Mouse (Mus musculus): ENCODE measurements at regions not wholly inside any gene's neighbourhood (a gene's known extent, or its start where the extent isn't known, plus 50 kb on each side); places are given as distances from the start of the nearest gene placed in this dataset.
A peak's percentile ranks its signal among the peaks of the same experiment; 100 is the strongest.

DNA sequence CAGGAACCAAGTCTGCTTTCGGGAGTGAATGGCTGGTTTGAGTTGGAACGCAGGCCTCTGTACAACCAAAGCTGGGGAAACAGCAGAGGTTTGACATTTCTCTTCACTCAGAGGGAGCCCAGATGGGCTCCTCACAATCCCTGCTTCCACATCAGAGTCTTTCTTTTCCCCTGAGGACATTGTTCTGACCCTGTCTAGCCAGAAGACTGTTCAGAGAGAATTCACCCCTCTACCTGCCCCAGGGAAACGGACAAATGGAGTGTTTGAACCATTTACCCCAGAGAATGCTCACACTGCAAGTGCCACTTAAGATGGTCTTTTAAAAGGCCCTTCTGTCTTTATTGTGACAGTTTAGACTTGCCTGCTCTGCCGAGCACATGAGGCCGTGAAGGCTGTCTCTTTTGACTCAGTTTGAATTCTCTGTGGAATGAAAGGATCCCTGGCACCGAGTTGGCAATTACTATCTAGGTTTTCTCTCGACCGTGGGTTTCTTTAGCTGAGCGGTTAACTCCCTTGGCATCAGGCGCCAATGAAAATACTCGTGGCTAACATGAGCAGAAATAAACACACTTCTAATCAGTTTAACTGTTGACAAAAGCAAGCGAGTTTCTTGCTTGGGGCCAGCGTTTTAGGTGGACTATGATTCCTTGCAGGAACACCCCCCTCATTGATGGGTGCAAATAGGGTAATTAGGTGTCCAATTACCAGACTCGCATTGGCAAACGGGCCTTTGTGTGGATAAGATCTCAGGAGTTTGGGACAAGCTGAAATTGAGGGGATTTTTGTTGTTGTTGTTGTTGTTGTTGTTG lies 97.0 kb upstream of the Cmc1 start:
- no peaks in the 10 kb centered on the region for H3K27me3 ChIP-seq (ENCODE audit: insufficient read depth, low read length)
- no peaks in the 10 kb centered on the region for H3K36me3 ChIP-seq (ENCODE audit: insufficient read depth)
- no peaks in the 10 kb centered on the region for H3K9me3 ChIP-seq (ENCODE audit: low read depth, low read length)
- no peak overlapping the region for H3K27ac ChIP-seq (ENCODE audit: low read depth)
- H3K4me1 ChIP-seq (ENCODE audit: insufficient read depth), result no peaks in the 10 kb centered on the region
- H3K4me3 ChIP-seq (ENCODE audit: low read depth, low read length), result no peak overlapping the region
- no peak overlapping the region for H3K4me2 ChIP-seq
- DNase-seq, result no peak
- no peak for ATAC-seq (ENCODE audit: insufficient read depth)
- WGBS, result 47% methylated on average over 15 of the region's 15 CpGs
- TF ChIP-seq CTCF (IDR thresholded peaks at IDR 0.05; ENCODE audit: low read depth), result no peak
- H3K9ac ChIP-seq, result no peak overlapping the region

DNA sequence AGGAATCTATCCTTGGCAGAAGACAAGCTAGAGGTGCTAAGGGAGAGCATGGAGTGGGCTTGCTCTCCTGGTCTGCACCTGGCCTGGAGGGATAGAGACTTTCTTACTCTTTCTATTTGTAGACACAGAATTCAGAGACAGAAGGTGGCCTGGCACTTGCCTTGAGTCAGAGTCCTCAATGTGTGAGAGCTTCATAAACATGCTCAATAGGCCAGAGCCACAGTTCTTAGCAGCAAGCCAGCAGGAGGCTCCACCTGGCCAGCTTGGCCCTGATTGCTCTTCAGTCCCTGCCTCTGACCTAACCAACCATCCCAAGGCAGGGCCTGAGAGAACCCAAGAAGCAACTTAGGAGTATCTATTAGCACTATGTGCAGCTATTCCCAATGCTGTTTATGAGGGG lies 103.9 kb upstream of the Cmc1 start:
- Histone ChIP-seq H3K4me3 (ENCODE audit: low read depth, low read length) (no peak overlapping the region), H3K9ac (no peak overlapping the region), H3K4me1 (ENCODE audit: insufficient read depth) (no peaks in the 10 kb centered on the region), H3K36me3 (ENCODE audit: insufficient read depth) (no peaks in the 10 kb centered on the region), H3K27ac (ENCODE audit: low read depth) (no peak overlapping the region), H3K4me2 (no peak overlapping the region), H3K9me3 (ENCODE audit: low read depth, low read length) (no peaks in the 10 kb centered on the region), H3K27me3 (ENCODE audit: insufficient read depth, low read length) (no peaks in the 10 kb centered on the region)
- 0 out of 2 replicates have a peak, but pooled peaks have one; percentile 7 for TF ChIP-seq CTCF (IDR thresholded peaks at IDR 0.05; ENCODE audit: low read depth)
- DNase-seq, result no peak
- ATAC-seq (ENCODE audit: insufficient read depth), result no peak

DNA sequence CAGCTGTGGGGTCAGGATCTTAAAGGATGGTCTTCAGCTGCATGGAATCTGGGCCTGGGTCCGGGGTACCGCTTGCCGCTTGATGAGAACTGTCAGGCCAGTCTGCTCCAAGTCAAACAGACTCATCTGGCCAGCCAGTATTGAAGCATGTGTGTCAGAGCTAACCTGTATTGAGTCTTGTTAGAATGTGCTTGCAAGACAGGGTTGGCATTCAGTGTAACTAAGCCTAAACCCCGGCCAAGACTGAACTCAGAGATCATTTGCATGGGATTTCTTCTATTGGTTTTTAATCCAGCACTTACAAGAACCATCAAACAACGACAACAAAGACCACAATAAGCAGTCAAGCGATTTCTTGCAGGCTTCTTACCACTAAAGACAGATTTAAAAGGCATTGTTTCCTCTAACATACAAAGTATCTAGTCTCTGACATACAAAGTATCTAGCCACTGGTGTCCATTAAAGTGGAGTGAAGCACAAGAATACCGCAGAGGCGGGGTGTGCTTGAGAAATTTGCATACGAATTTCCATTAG lies 105.3 kb upstream of the Cmc1 start:
- H3K9me3 ChIP-seq (ENCODE audit: low read depth, low read length), result no peaks in the 10 kb centered on the region
- TF ChIP-seq CTCF (IDR thresholded peaks at IDR 0.05; ENCODE audit: low read depth), result no peak
- H3K36me3 ChIP-seq (ENCODE audit: insufficient read depth), result no peaks in the 10 kb centered on the region
- ATAC-seq (ENCODE audit: insufficient read depth), result no peak
- no peak overlapping the region for H3K4me3 ChIP-seq (ENCODE audit: low read depth, low read length)
- no peak overlapping the region for H3K27ac ChIP-seq (ENCODE audit: low read depth)
- H3K9ac ChIP-seq, result no peak overlapping the region
- H3K27me3 ChIP-seq (ENCODE audit: insufficient read depth, low read length), result no peaks in the 10 kb centered on the region
- 52% methylated on average over 9 of the region's 9 CpGs for WGBS
- H3K4me2 ChIP-seq, result no peak overlapping the region
- no peaks in the 10 kb centered on the region for H3K4me1 ChIP-seq (ENCODE audit: insufficient read depth)
- no peak for DNase-seq

DNA sequence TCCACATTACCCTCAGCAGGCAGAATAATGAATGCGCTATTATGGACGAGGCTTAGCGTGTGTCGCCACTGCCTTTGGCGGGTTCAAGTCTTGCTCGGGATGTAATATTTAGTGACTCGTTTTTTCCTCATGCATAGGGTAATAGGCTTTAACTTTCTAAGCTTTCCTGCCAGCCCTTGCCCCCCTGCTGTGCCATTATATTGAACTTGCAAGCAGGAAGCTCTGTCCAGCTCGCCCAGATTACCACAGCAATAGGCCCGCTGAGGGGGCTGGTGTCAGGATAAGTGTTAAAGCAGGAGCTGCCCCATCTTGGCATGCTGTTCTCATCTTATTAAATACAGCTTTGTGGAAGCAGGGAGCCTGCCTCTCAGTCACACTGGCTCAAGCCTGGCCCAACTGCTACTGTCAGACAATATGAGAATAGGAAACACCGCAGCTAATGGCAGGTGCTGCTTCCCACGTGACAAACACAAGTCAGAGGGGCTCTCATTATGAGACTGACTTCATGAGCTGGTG lies 105.8 kb upstream of the Cmc1 start:
- no peak overlapping the region for H3K4me2 ChIP-seq
- no peak overlapping the region for H3K9ac ChIP-seq
- TF ChIP-seq CTCF (IDR thresholded peaks at IDR 0.05; ENCODE audit: low read depth), result no peak
- no peak overlapping the region for H3K27ac ChIP-seq (ENCODE audit: low read depth)
- DNase-seq, result no peak
- H3K27me3 ChIP-seq (ENCODE audit: insufficient read depth, low read length), result no peaks in the 10 kb centered on the region
- no peaks in the 10 kb centered on the region for H3K4me1 ChIP-seq (ENCODE audit: insufficient read depth)
- no peaks in the 10 kb centered on the region for H3K36me3 ChIP-seq (ENCODE audit: insufficient read depth)
- 34% methylated on average over 11 of the region's 11 CpGs for WGBS
- no peaks in the 10 kb centered on the region for H3K9me3 ChIP-seq (ENCODE audit: low read depth, low read length)
- H3K4me3 ChIP-seq (ENCODE audit: low read depth, low read length), result no peak overlapping the region
- ATAC-seq (ENCODE audit: insufficient read depth), result no peak

DNA sequence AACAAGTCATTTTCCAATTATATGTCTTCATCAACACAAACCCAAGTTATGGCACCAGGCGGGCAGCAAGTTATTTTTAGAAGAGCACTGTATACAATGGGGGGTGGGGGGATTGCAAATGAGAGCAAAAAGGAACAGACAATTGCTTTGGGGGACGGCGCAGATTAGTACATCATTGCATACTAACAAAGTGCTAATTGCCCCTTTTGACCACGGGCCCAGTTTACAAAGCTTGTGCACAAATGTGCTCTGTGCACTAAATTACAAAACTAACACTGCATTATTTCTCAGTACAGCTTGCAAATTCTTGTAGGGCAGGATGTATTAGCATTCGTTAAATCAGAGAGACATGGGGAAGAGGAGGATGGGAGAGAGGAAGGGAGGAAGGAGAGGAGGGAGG lies 116.3 kb upstream of the Cmc1 start:
- Histone ChIP-seq H3K4me3 (ENCODE audit: low read depth, low read length) (no peak overlapping the region), H3K4me1 (ENCODE audit: insufficient read depth) (no peaks in the 10 kb centered on the region), H3K4me2 (no peak overlapping the region), H3K9me3 (ENCODE audit: low read depth, low read length) (no peaks in the 10 kb centered on the region), H3K27ac (ENCODE audit: low read depth) (no peak overlapping the region), H3K36me3 (ENCODE audit: insufficient read depth) (no peaks in the 10 kb centered on the region), H3K27me3 (ENCODE audit: insufficient read depth, low read length) (no peaks in the 10 kb centered on the region), H3K9ac (no peak overlapping the region)
- 50% methylated on average over 5 of the region's 5 CpGs for WGBS
- DNase-seq (no peak), ATAC-seq (ENCODE audit: insufficient read depth) (no peak)
- TF ChIP-seq CTCF (IDR thresholded peaks at IDR 0.05; ENCODE audit: low read depth), result no peak

GRCm38 (mm10) chr9:118271681-118272080 lies 121.7 kb upstream of the Cmc1 start:
- no peak for ATAC-seq (ENCODE audit: insufficient read depth)
- H3K27me3 ChIP-seq (ENCODE audit: insufficient read depth, low read length), result no peaks in the 10 kb centered on the region

DNA sequence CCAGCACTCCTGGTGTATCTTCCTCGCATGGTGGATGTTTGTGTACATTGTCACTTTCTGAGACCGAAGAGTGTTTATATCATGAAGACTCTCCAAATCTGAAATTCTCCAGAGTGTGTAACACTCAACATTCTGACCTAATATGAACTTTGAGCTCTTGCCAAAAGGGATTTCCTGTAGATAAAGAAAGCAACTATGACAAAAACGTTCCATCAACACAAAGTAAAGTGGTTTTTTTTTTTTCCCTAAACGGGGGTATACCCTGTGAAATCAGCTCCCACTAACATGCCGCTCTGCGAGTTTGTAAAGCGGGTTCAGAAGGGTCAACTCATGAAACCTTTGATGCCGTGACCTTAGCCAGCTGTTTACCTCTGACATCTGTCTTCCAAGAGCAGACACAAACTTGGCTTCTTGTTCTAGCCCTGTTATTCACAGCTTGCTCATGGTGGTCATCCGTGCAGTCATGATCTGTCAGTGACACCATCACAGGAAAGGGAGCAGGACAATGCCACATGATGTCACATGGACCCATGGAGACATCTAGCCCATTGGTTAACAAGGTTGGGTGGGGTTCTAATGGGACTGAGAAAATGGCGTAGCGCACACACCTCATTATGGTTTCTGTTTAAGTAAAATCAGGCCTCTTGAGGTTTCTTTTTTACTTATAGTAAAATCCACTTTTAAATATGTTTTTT lies 122.9 kb upstream of the Cmc1 start:
- DNase-seq, result peak; percentile 89
- Histone ChIP-seq H3K4me2 (0 out of 2 replicates have a peak overlapping the region, but pooled peaks have one; percentile 32), H3K4me3 (ENCODE audit: low read depth, low read length) (no peak overlapping the region), H3K4me1 (ENCODE audit: insufficient read depth) (no peaks in the 10 kb centered on the region), H3K27me3 (ENCODE audit: insufficient read depth, low read length) (no peaks in the 10 kb centered on the region), H3K36me3 (ENCODE audit: insufficient read depth) (no peaks in the 10 kb centered on the region), H3K9me3 (ENCODE audit: low read depth, low read length) (no peaks in the 10 kb centered on the region), H3K27ac (ENCODE audit: low read depth) (no peak overlapping the region), H3K9ac (no peak overlapping the region)
- no peak for TF ChIP-seq CTCF (IDR thresholded peaks at IDR 0.05; ENCODE audit: low read depth)
- ATAC-seq (ENCODE audit: insufficient read depth), result peak; percentile 88
- 28% methylated on average over 11 of the region's 11 CpGs for WGBS

More at GRCm38 (mm10) chr9:118271681-118272080, 121.7 kb upstream of the Cmc1 start:
- no peak for DNase-seq
- Histone ChIP-seq H3K27ac (ENCODE audit: low read depth) (no peak overlapping the region), H3K4me1 (ENCODE audit: insufficient read depth) (no peaks in the 10 kb centered on the region), H3K4me3 (ENCODE audit: low read depth, low read length) (no peak overlapping the region), H3K36me3 (ENCODE audit: insufficient read depth) (no peaks in the 10 kb centered on the region), H3K9me3 (ENCODE audit: low read depth, low read length) (no peaks in the 10 kb centered on the region), H3K4me2 (no peak overlapping the region), H3K9ac (no peak overlapping the region)
- WGBS, result 44% methylated on average over 12 of the region's 12 CpGs
- TF ChIP-seq CTCF (IDR thresholded peaks at IDR 0.05; ENCODE audit: low read depth), result no peak

Measured in lung, embryonic 14.5 days (tissue).